Mouse (Mus musculus): Measurements from ENCODE around the gene Gcgr.

Gcgr gene

GRCm38 (mm10) chr11:120530085-120530964 lies at the start of gene Gcgr:
Gene Gcgr, plus strand, starts transcription at chr11:120530699.
- peak; percentile 27 to 45 for DNase-seq

GRCm38 (mm10) chr11:120483448-120483934 lies 47.0 kb upstream of the Gcgr start:
- DNase-seq, result no peak

- peak; percentile 90 to 92 for DNase-seq
Measured at GRCm38 (mm10) chr11:120484265-120484981, 46.1 kb upstream of the Gcgr start, which contains the start of gene Mrpl12. Gene Mrpl12, plus strand, starts transcription at chr11:120484613.

GRCm38 (mm10) chr11:120485251-120485650 lies 45.2 kb upstream of the Gcgr start:
- no peak for DNase-seq

- no peak for DNase-seq
Measured at GRCm38 (mm10) chr11:120488516-120488915, 42.0 kb upstream of the Gcgr start.

- DNase-seq, result peak; percentile 71 to 82
Measured at GRCm38 (mm10) chr11:120489054-120489761, 41.3 kb upstream of the Gcgr start.

- peak in 1 of 2 experiments; percentile 18 for DNase-seq
Measured at GRCm38 (mm10) chr11:120490291-120491046, 40.0 kb upstream of the Gcgr start.

GRCm38 (mm10) chr11:120491317-120492023 lies 39.0 kb upstream of the Gcgr start, which contains the start of gene Slc25a10:
Gene Slc25a10, plus strand, starts transcription at chr11:120491840.
- DNase-seq, result peak; percentile 92 to 93

- DNase-seq, result peak; percentile 44 to 54
Measured at GRCm38 (mm10) chr11:120492024-120492877, 38.2 kb upstream of the Gcgr start.

- DNase-seq, result peak in 1 of 2 experiments; percentile 22
Measured at GRCm38 (mm10) chr11:120492878-120493203, 37.7 kb upstream of the Gcgr start.

GRCm38 (mm10) chr11:120493351-120493750 lies 37.1 kb upstream of the Gcgr start:
- DNase-seq, result no peak

GRCm38 (mm10) chr11:120493911-120494310 lies 36.6 kb upstream of the Gcgr start:
- DNase-seq, result no peak

GRCm38 (mm10) chr11:120497436-120497835 lies 33.1 kb upstream of the Gcgr start:
- no peak for DNase-seq

- DNase-seq, result no peak
Measured at GRCm38 (mm10) chr11:120498226-120498625, 32.3 kb upstream of the Gcgr start.

- no peak for DNase-seq
Measured at GRCm38 (mm10) chr11:120498891-120499290, 31.6 kb upstream of the Gcgr start.

GRCm38 (mm10) chr11:120499894-120500293 lies 30.6 kb upstream of the Gcgr start:
- DNase-seq, result no peak

- peak; percentile 69 to 83 for DNase-seq
Measured at GRCm38 (mm10) chr11:120500357-120500756, 30.1 kb upstream of the Gcgr start.

- no peak for DNase-seq
Measured at GRCm38 (mm10) chr11:120501018-120501417, 29.5 kb upstream of the Gcgr start.

GRCm38 (mm10) chr11:120501701-120502100 lies 28.8 kb upstream of the Gcgr start:
- no peak for DNase-seq

GRCm38 (mm10) chr11:120505661-120506060 lies 24.8 kb upstream of the Gcgr start:
- no peak for DNase-seq

GRCm38 (mm10) chr11:120506899-120507298 lies 23.6 kb upstream of the Gcgr start:
- DNase-seq, result peak; percentile 52 to 69
